Comparison of ENCODE assay signal across 14 mouse cellular contexts in the genomic region with DNA sequence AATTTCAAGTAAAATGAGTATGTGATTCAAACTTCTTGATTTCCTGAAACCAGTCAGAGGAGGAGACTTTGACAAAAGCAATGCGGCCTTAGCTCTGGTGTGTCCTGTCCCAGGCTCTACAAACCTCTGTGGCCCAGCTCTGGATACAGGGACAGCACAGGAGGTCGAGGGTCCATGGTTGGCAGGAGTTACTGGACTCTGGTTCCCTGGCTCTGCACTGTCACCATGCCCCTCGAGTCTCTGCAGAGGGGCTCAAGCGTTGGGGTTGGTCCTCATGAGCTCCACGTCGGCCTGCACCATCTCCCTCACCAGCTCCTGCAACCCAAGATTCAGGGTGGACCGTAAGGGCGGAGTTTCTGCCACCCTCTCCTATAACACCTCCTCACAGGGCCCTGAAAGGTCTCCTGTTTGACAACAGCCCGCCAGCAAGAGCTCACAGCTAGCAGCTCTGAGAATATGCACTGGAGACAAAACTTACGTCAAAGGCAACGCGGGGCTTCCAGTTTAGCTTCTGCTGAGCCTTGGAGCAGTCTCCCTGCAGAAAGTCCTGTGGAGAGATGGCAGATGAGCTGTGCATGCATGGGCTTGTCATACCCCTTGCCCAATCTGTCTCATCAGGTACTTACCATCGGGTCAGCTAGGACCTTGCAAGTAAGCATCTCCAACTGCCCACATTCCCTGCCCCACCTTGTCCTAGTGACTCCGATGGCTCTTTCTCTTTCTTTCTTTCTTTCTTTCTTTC. TPM values are rescaled to one million over a fixed set of nuclear protein-coding genes. Genes with fewer than 3 reads are reported as not detected.
A peak's percentile ranks its signal among the peaks of the same experiment; 100 is the strongest.
DNase-seq lines count a peak whose midpoint lies in the region; ATAC-seq and TF ChIP-seq lines count a peak whose summit lies in the region.
"Had no signal": no experiment of that assay in that cellular context is flagged by ENCODE, and none has a peak within 500 bp of the region (broad histone marks: within the 10 kb centered on the region; RNA-seq: fewer than 3 reads in every experiment).

No protein-coding gene starts in this region.

- no peak for ATAC-seq in heart, embryonic 14.5 days (ENCODE audit: insufficient number of reproducible peaks, insufficient read depth, low FRiP score, low read depth)
- no peak for ATAC-seq in limb, embryonic 12.5 days (ENCODE audit: insufficient number of reproducible peaks, insufficient read depth, low FRiP score, low TSS enrichment, low read depth)
- ATAC-seq in megakaryocyte, adult 5-6 weeks (ENCODE audit: poor library complexity, severe bottlenecking): no peak
- ATAC-seq: activated CD4-positive, CD25-positive, alpha-beta regulatory T cell, adult 4 months had no signal

- intact Hi-C loops in heart, adult 2 months (cut with DNase I): no loop called here
- intact Hi-C loops in left cerebral cortex, adult 2 months (cut with DNase I): no loop called here

- H3K27ac ChIP-seq in heart, embryonic 14.5 days (replicated peaks in 1 of 2; ENCODE audit: control insufficient read depth in 1 of 2, insufficient read depth in 1 of 2, low read depth in 2 of 2, low read length in 2 of 2): peak overlapping the region; percentile 1 to 17; a peak in 2 of 4 replicates
- H3K27ac ChIP-seq in heart, adult 2 months: no peak overlapping the region
- H3K27ac ChIP-seq in embryonic facial prominence, embryonic 10.5 days (replicated peaks): peak overlapping the region; percentile 19
- no peak overlapping the region for H3K27ac ChIP-seq in limb, embryonic 12.5 days
- H3K27ac ChIP-seq in left cerebral cortex, adult 2 months: no peak overlapping the region
- H3K27ac ChIP-seq: lung, embryonic 15.5 days had no signal

- TF ChIP-seq POLR2A in heart, adult 2 months (IDR thresholded peaks at IDR 0.05; ENCODE audit: insufficient read depth, low read depth, low read length): no peak

- no peaks in the 10 kb centered on the region for H3K9me3 ChIP-seq in heart, embryonic 14.5 days (ENCODE audit: control insufficient read depth, low read length)
- H3K9me3 ChIP-seq in embryonic facial prominence, embryonic 10.5 days: no peaks in the 10 kb centered on the region
- no peaks in the 10 kb centered on the region for H3K9me3 ChIP-seq in limb, embryonic 12.5 days
- H3K9me3 ChIP-seq: lung, embryonic 15.5 days had no signal

- WGBS in heart, embryonic 14.5 days: 35% methylated on average over 14 of the region's 14 CpGs
- 78% methylated on average over 14 of the region's 14 CpGs for WGBS in heart, adult 2 months
- WGBS in embryonic facial prominence, embryonic 10.5 days: 32% methylated on average over 14 of the region's 14 CpGs
- WGBS in limb, embryonic 12.5 days: 23% methylated on average over 14 of the region's 14 CpGs

- DNase-seq in adrenal gland, adult (ENCODE audit: inconsistent age in 2 of 2, low spot score in 1 of 2): peak; percentile 28 to 74
- DNase-seq in adrenal gland, postnatal 4 days (ENCODE audit: low spot score in 2 of 2): no peak
- no peak for DNase-seq in heart, adult 2 months
- no peak for DNase-seq in embryonic facial prominence, embryonic 10.5 days (ENCODE audit: low spot score)
- no peak for DNase-seq in left cerebral cortex, adult 2 months (ENCODE audit: extremely low spot score in 1 of 2, low spot score in 2 of 2)
- DNase-seq: cerebellum, adult 18-20 months had no signal

- H3K4me1 ChIP-seq in heart, embryonic 14.5 days (ENCODE audit: control insufficient read depth in 2 of 2, insufficient read depth in 2 of 2, low read length in 2 of 2): peaks cover 17 to 36% of the 10 kb centered on the region in 2 experiments
- H3K4me1 ChIP-seq in heart, adult 2 months (ENCODE audit: control insufficient read depth, insufficient read depth, low read length): peaks cover 8% of the 10 kb centered on the region
- H3K4me1 ChIP-seq in embryonic facial prominence, embryonic 10.5 days: peaks cover 98% of the 10 kb centered on the region
- H3K4me1 ChIP-seq in limb, embryonic 12.5 days (replicated peaks): peaks cover 88% of the 10 kb centered on the region

- H3K27me3 ChIP-seq in heart, embryonic 14.5 days (ENCODE audit: control insufficient read depth, insufficient read depth, low read length): peaks cover 18% of the 10 kb centered on the region; the same call in 1 of the 2 replicates
- H3K27me3 ChIP-seq in heart, adult 2 months (ENCODE audit: control insufficient read depth, insufficient read depth, low read length): no peaks in the 10 kb centered on the region
- peaks cover 83% of the 10 kb centered on the region for H3K27me3 ChIP-seq in embryonic facial prominence, embryonic 10.5 days (replicated peaks; ENCODE audit: low read depth, poor library complexity, severe bottlenecking)
- H3K27me3 ChIP-seq in limb, embryonic 12.5 days: peaks cover 74% of the 10 kb centered on the region
- H3K27me3 ChIP-seq: CH12.LX had no signal

- no peak overlapping the region for H3K9ac ChIP-seq in heart, embryonic 14.5 days (ENCODE audit: low read length)
- H3K9ac ChIP-seq in heart, adult 2 months (ENCODE audit: low read depth, low read length): no peak overlapping the region
- H3K9ac ChIP-seq in limb, embryonic 12.5 days (replicated peaks): no peak overlapping the region

- TF ChIP-seq EP300 in heart, adult 2 months (IDR thresholded peaks at IDR 0.05; ENCODE audit: insufficient read depth, low read depth, low read length): no peak

- H3K4me3 ChIP-seq in heart, embryonic 14.5 days (ENCODE audit: control insufficient read depth in 1 of 2, insufficient read depth in 1 of 2, low read depth in 1 of 2, low read length in 2 of 2): no peak overlapping the region
- no peak overlapping the region for H3K4me3 ChIP-seq in heart, adult 2 months
- H3K4me3 ChIP-seq in embryonic facial prominence, embryonic 10.5 days: 0 out of 2 replicates have a peak overlapping the region, but pooled peaks have one; percentile 13
- no peak overlapping the region for H3K4me3 ChIP-seq in limb, embryonic 12.5 days (replicated peaks)
- no peak overlapping the region for H3K4me3 ChIP-seq in left cerebral cortex, adult 2 months

- no peaks in the 10 kb centered on the region for H3K36me3 ChIP-seq in heart, embryonic 14.5 days (ENCODE audit: control insufficient read depth, insufficient read depth, low read length)
- H3K36me3 ChIP-seq in heart, adult 2 months (ENCODE audit: control insufficient read depth, insufficient read depth, low read length): peaks cover 3% of the 10 kb centered on the region; the same call in 1 of the 2 replicates
- no peaks in the 10 kb centered on the region for H3K36me3 ChIP-seq in embryonic facial prominence, embryonic 10.5 days (replicated peaks)
- no peaks in the 10 kb centered on the region for H3K36me3 ChIP-seq in limb, embryonic 12.5 days
- H3K36me3 ChIP-seq: lung, embryonic 15.5 days had no signal

- H3K4me2 ChIP-seq in heart, embryonic 14.5 days (ENCODE audit: low read length): peak overlapping the region; percentile 76; the same call in 1 of the 2 replicates
- H3K4me2 ChIP-seq in limb, embryonic 12.5 days: peak overlapping the region; percentile 57

- TF ChIP-seq CTCF in heart, adult 2 months (IDR thresholded peaks at IDR 0.05): no peak
- TF ChIP-seq CTCF in left cerebral cortex, adult 2 months (IDR thresholded peaks at IDR 0.05): no peak

- H3K79me2 ChIP-seq in heart, adult 2 months (replicated peaks; ENCODE audit: control insufficient read depth, insufficient read depth, low read length): no peaks in the 10 kb centered on the region

RNA-seq across cellular contexts. Expression of a gene that starts 13.4 kb away (rescaled TPM):
- 10 to 100 TPM in 1 of 2 experiments, 1 to 10 TPM in 1; 9.7 to 13.4 TPM for total RNA-seq in adrenal gland, postnatal 4 days (2021)
- 4.3 and 5.0 TPM in 2 replicates for polyA plus RNA-seq in heart, embryonic 14.5 days (2014; fragmentation: Nextera tagmentation; extraction: Ambion mirVana)
- total RNA-seq in heart, adult 2 months (2021): 1 to 10 TPM; 3.8 to 5.8 TPM
- polyA plus RNA-seq in heart, adult 2 months (2012; rRNA removed): 1.8 and 2.2 TPM in 2 replicates
- 3.3 and 4.1 TPM in 2 replicates for polyA plus RNA-seq in embryonic facial prominence, embryonic 10.5 days (2016; fragmentation: Nextera tagmentation; extraction: Ambion mirVana)
- polyA plus RNA-seq in limb, embryonic 12.5 days (2016; fragmentation: Nextera tagmentation; extraction: Ambion mirVana): 7.5 and 8.5 TPM in 2 replicates
- total RNA-seq in megakaryocyte, adult 5-6 weeks (2015): 0.18 and 0.30 TPM in 2 replicates
- 0.07 and 0.28 TPM in 2 replicates for total RNA-seq in megakaryocyte, adult 5-6 weeks (2017)
- 1 to 10 TPM; 4.8 to 6.1 TPM for total RNA-seq in left cerebral cortex, adult 2 months (2021)
- total RNA-seq: CH12.LX; hematopoietic stem cell, adult 5-6 weeks; megakaryocyte-erythroid progenitor cell, adult 5-6 weeks had no signal
- polyA plus RNA-seq: activated CD4-positive, CD25-positive, alpha-beta regulatory T cell, adult 4 months had no signal

Comparison
In these comparisons a context has a peak if more than half of its experiments do, and no peak if none do; other contexts are left out.
1. DNase-seq: peak in adrenal gland, adult (2 of 2); none in adrenal gland, postnatal 4 days (0 of 2), heart, adult 2 months (0 of 2), embryonic facial prominence, embryonic 10.5 days (single experiment) and left cerebral cortex, adult 2 months (0 of 2).
2. H3K27ac ChIP-seq: peak in heart, embryonic 14.5 days (2 of 2) and embryonic facial prominence, embryonic 10.5 days (single experiment); none in heart, adult 2 months (single experiment), limb, embryonic 12.5 days (single experiment) and left cerebral cortex, adult 2 months (single experiment).